Mouse (Mus musculus) heart, adult 2 months (tissue): ENCODE results near the gene Osbp2.

ENCODE experiments used
- CTCF ChIP-seq: fragments of 200-600 bp; IDR thresholded peaks from 2 replicates; pipeline ENCODE4 v1.8.1; 2022; ENCODE audit warnings: antibody characterized with exemption, mild to moderate bottlenecking, moderate library complexity
- POLR2A ChIP-seq: fragments of 200-500 bp; IDR thresholded peaks from 2 replicates; pipeline ENCODE4 v1.6.1; 2011; ENCODE audit warnings: mild to moderate bottlenecking, low read depth, low read length, control low read depth; ENCODE audit not compliant: insufficient read depth

DNA sequence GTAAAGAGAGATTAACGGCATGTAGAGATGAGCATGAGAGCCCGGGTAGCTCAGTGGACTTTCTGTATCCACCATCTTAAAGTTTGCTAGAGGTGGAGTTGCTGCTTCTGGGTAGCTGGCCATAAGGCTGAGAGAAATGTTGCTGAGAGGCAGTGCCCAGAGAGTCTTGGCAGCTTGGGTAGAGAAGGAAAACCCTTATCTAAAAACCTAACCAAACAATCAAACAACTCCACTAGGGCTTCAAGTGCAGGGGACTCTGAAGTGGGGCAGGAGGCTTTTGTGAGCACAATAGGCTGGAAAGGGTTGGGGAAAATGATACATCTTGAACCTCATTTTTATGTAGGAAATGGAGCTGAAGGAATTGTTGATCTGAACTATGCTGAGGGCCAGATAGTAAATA, 177.4 kb downstream of the Osbp2 start:
- TF ChIP-seq POLR2A (no peak), CTCF (no peak)
